ENCODE assay signal across 10 mouse cellular contexts in the genomic region with DNA sequence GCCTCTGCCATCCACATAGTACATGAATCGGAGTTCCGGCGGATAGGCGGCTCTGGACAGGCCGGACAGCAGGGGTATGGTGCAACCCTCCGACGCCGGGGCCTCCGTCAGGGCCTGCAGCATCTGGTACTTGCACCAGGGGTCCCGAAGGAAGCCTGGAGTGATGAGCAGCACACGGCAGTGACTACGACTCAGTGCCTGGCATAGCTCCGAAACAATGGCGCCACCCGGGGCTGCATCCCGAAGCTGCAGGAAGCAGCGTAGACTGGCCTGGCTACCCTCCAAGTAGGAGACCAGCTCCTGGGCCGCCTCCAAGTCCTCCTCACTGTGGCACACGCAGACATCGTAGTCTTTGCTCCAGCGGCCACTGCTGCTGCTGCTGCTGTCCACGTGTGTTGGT. TPM values are rescaled to one million over a fixed set of nuclear protein-coding genes. Genes with fewer than 3 reads are reported as not detected.
DNase-seq lines count a peak whose midpoint lies in the region; ATAC-seq and TF ChIP-seq lines count a peak whose summit lies in the region.
"Had no signal": no experiment of that assay in that cellular context is flagged by ENCODE, and none has a peak within 500 bp of the region (broad histone marks: within the 10 kb centered on the region; RNA-seq: fewer than 3 reads in every experiment).

No protein-coding gene starts in this region.

- no peak overlapping the region for H3K27ac ChIP-seq in heart, embryonic 13.5 days (replicated peaks)
- H3K27ac ChIP-seq in ES-Bruce4 (ENCODE audit: insufficient read depth, low read length): no peak overlapping the region
- H3K27ac ChIP-seq in kidney, embryonic 16.5 days (ENCODE audit: low read length): no peak overlapping the region
- no peak overlapping the region for H3K27ac ChIP-seq in midbrain, postnatal 0 days (ENCODE audit: low read depth, low read length)
- H3K27ac ChIP-seq: liver, embryonic 15.5 days had no signal

- DNase-seq in heart, adult 8-10 months (ENCODE audit: low spot score): no peak
- peak; percentile 80 for DNase-seq in brain, embryonic 14.5 days (ENCODE audit: low read depth)
- peak; percentile 79 for DNase-seq in midbrain, postnatal 0 days (ENCODE audit: low spot score)
- no peak for DNase-seq in yolk sac, embryonic 10.5 days (ENCODE audit: low spot score)
- DNase-seq in retina, postnatal 1 day: no peak

- no peak overlapping the region for H3K4me3 ChIP-seq in heart, embryonic 13.5 days
- peak overlapping the region; percentile 13; the same call in 1 of the 2 replicates for H3K4me3 ChIP-seq in ES-Bruce4 (ENCODE audit: low read depth, low read length)
- no peak overlapping the region for H3K4me3 ChIP-seq in kidney, embryonic 16.5 days (ENCODE audit: low read length)
- H3K4me3 ChIP-seq in midbrain, postnatal 0 days (ENCODE audit: low read depth, low read length): no peak overlapping the region
- H3K4me3 ChIP-seq: liver, embryonic 15.5 days had no signal

- H3K27me3 ChIP-seq in heart, embryonic 13.5 days (replicated peaks): no peaks in the 10 kb centered on the region
- H3K27me3 ChIP-seq in ES-Bruce4 (ENCODE audit: control insufficient read depth, insufficient read depth, low read length, poor library complexity, severe bottlenecking): no peaks in the 10 kb centered on the region
- H3K27me3 ChIP-seq in kidney, embryonic 16.5 days (ENCODE audit: insufficient read depth, low read length): no peaks in the 10 kb centered on the region
- no peaks in the 10 kb centered on the region for H3K27me3 ChIP-seq in midbrain, postnatal 0 days (ENCODE audit: insufficient read depth, low read length)
- H3K27me3 ChIP-seq: liver, embryonic 15.5 days; Patski had no signal

- H3K9ac ChIP-seq in heart, embryonic 13.5 days: no peak overlapping the region
- no peak overlapping the region for H3K9ac ChIP-seq in ES-Bruce4 (ENCODE audit: low read depth, poor library complexity, severe bottlenecking)
- H3K9ac ChIP-seq in kidney, embryonic 16.5 days (replicated peaks; ENCODE audit: low read length): no peak overlapping the region
- H3K9ac ChIP-seq in midbrain, postnatal 0 days (replicated peaks; ENCODE audit: low read length, poor library complexity, severe bottlenecking): no peak overlapping the region
- H3K9ac ChIP-seq: liver, embryonic 15.5 days had no signal

- no peak for TF ChIP-seq EP300 in ES-Bruce4 (IDR thresholded peaks at IDR 0.05; ENCODE audit: insufficient read depth, low read depth, low read length)

- H3K36me3 ChIP-seq in heart, embryonic 13.5 days: peaks cover 57% of the 10 kb centered on the region
- H3K36me3 ChIP-seq in ES-Bruce4 (ENCODE audit: control insufficient read depth, insufficient read depth, low read length, poor library complexity, severe bottlenecking): no peaks in the 10 kb centered on the region
- H3K36me3 ChIP-seq in kidney, embryonic 16.5 days (ENCODE audit: insufficient read depth, low read length): peaks cover 26% of the 10 kb centered on the region
- H3K36me3 ChIP-seq in midbrain, postnatal 0 days (ENCODE audit: insufficient read depth, low read length): no peaks in the 10 kb centered on the region

- no peaks in the 10 kb centered on the region for H3K9me3 ChIP-seq in heart, embryonic 13.5 days
- H3K9me3 ChIP-seq in ES-Bruce4 (replicated peaks; ENCODE audit: control insufficient read depth, insufficient read depth, low read length, poor library complexity, severe bottlenecking): no peaks in the 10 kb centered on the region
- H3K9me3 ChIP-seq in kidney, embryonic 16.5 days (ENCODE audit: low read length): no peaks in the 10 kb centered on the region
- no peaks in the 10 kb centered on the region for H3K9me3 ChIP-seq in midbrain, postnatal 0 days (ENCODE audit: low read length)
- H3K9me3 ChIP-seq: liver, embryonic 15.5 days had no signal

- TF ChIP-seq POLR2A in ES-Bruce4 (IDR thresholded peaks at IDR 0.05; ENCODE audit: insufficient read depth, low read length): no peak
- no peak for TF ChIP-seq POLR2A in brain, embryonic 14.5 days (IDR thresholded peaks at IDR 0.05; ENCODE audit: borderline replicate concordance, extremely low read depth, insufficient read depth, insufficient read length, poor library complexity, severe bottlenecking)

- TF ChIP-seq CTCF in ES-Bruce4 (IDR thresholded peaks at IDR 0.05; ENCODE audit: low read depth, low read length): peak; percentile 6
- no peak for TF ChIP-seq CTCF in brain, embryonic 14.5 days (IDR thresholded peaks at IDR 0.05; ENCODE audit: borderline replicate concordance, extremely low read depth, insufficient read depth, insufficient read length)
- TF ChIP-seq CTCF in midbrain, postnatal 0 days (IDR thresholded peaks at IDR 0.05): 0 out of 2 replicates have a peak, but pooled peaks have one; percentile 22

- no peak overlapping the region for H3K4me2 ChIP-seq in heart, embryonic 13.5 days
- H3K4me2 ChIP-seq in kidney, embryonic 16.5 days (replicated peaks; ENCODE audit: low read depth, low read length): no peak overlapping the region
- H3K4me2 ChIP-seq in midbrain, postnatal 0 days (ENCODE audit: low read depth, low read length, poor library complexity, severe bottlenecking): no peak overlapping the region
- H3K4me2 ChIP-seq: liver, embryonic 15.5 days had no signal

- peak; percentile 57 for ATAC-seq in heart, embryonic 13.5 days (ENCODE audit: extremely low read depth, insufficient number of reproducible peaks, low FRiP score, low TSS enrichment)
- ATAC-seq in kidney, embryonic 16.5 days (ENCODE audit: low FRiP score, low TSS enrichment): 0 out of 2 replicates have a peak, but pooled peaks have one; percentile 12
- ATAC-seq in midbrain, postnatal 0 days (ENCODE audit: low FRiP score): peak; percentile 77
- ATAC-seq: Patski had no signal

- H3K4me1 ChIP-seq in heart, embryonic 13.5 days: no peaks in the 10 kb centered on the region
- H3K4me1 ChIP-seq in ES-Bruce4 (ENCODE audit: control insufficient read depth, insufficient read depth, low read length): no peaks in the 10 kb centered on the region
- H3K4me1 ChIP-seq in kidney, embryonic 16.5 days (ENCODE audit: insufficient read depth, low read length): no peaks in the 10 kb centered on the region
- H3K4me1 ChIP-seq in midbrain, postnatal 0 days (ENCODE audit: insufficient read depth, low read length): no peaks in the 10 kb centered on the region
- H3K4me1 ChIP-seq: liver, embryonic 15.5 days had no signal

- 70% methylated on average over 22 of the region's 22 CpGs for WGBS in heart, embryonic 13.5 days
- 82% methylated on average over 22 of the region's 22 CpGs for WGBS in kidney, embryonic 16.5 days
- WGBS in midbrain, postnatal 0 days: 61% methylated on average over 22 of the region's 22 CpGs

RNA-seq across cellular contexts. Expression of a gene that starts 11.3 kb away (rescaled TPM):
- 88.8 and 94.4 TPM in 2 replicates for polyA plus RNA-seq in heart, embryonic 13.5 days (2015; fragmentation: Nextera tagmentation; extraction: Ambion mirVana)
- 10 to 100 TPM; 81.9 to 98.4 (median 89.6) TPM for total RNA-seq in heart, adult 8-10 months (2022)
- 96.9 and 100 TPM in 2 replicates for polyA plus RNA-seq in ES-Bruce4 (2011; ENCODE audit: insufficient read depth, insufficient read length, low read depth, missing spikeins)
- 43.2 and 51.3 TPM in 2 replicates for polyA plus RNA-seq in brain, embryonic 14.5 days (2012; rRNA removed)
- polyA plus RNA-seq in kidney, embryonic 16.5 days (2015; fragmentation: Nextera tagmentation; extraction: Ambion mirVana): 128 and 130 TPM in 2 replicates
- 39.6 and 43.2 TPM in 2 replicates for total RNA-seq in midbrain, postnatal 0 days (2014; rRNA removed)
- polyA plus RNA-seq in midbrain, postnatal 0 days (2015; fragmentation: Nextera tagmentation; extraction: Ambion mirVana): 61.0 and 63.0 TPM in 2 replicates

RNA-seq across cellular contexts. Expression of a gene that starts 11.4 kb away (rescaled TPM):
- 8.1 and 9.5 TPM in 2 replicates for polyA plus RNA-seq in heart, embryonic 13.5 days (2015; fragmentation: Nextera tagmentation; extraction: Ambion mirVana)
- 1 to 10 TPM; 5.3 to 7.9 (median 5.9) TPM for total RNA-seq in heart, adult 8-10 months (2022)
- polyA plus RNA-seq in ES-Bruce4 (2011; ENCODE audit: insufficient read depth, insufficient read length, low read depth, missing spikeins): 10.8 and 11.8 TPM in 2 replicates
- polyA plus RNA-seq in brain, embryonic 14.5 days (2012; rRNA removed): 4.5 and 4.9 TPM in 2 replicates
- 11.4 and 11.7 TPM in 2 replicates for polyA plus RNA-seq in kidney, embryonic 16.5 days (2015; fragmentation: Nextera tagmentation; extraction: Ambion mirVana)
- 2.6 and 4.3 TPM in 2 replicates for total RNA-seq in midbrain, postnatal 0 days (2014; rRNA removed)
- 2.7 and 3.4 TPM in 2 replicates for polyA plus RNA-seq in midbrain, postnatal 0 days (2015; fragmentation: Nextera tagmentation; extraction: Ambion mirVana)

RNA-seq across cellular contexts. Expression of a gene that starts 12.8 kb away (rescaled TPM):
- polyA plus RNA-seq in heart, embryonic 13.5 days (2015; fragmentation: Nextera tagmentation; extraction: Ambion mirVana): 60.0 and 69.6 TPM in 2 replicates
- total RNA-seq in heart, adult 8-10 months (2022): 10 to 100 TPM; 13.8 to 15.8 (median 14.1) TPM
- polyA plus RNA-seq in ES-Bruce4 (2011; ENCODE audit: insufficient read depth, insufficient read length, low read depth, missing spikeins): 41.1 and 41.4 TPM in 2 replicates
- polyA plus RNA-seq in brain, embryonic 14.5 days (2012; rRNA removed): 58.0 and 82.2 TPM in 2 replicates
- 98.4 and 102 TPM in 2 replicates for polyA plus RNA-seq in kidney, embryonic 16.5 days (2015; fragmentation: Nextera tagmentation; extraction: Ambion mirVana)
- 39.6 and 41.4 TPM in 2 replicates for total RNA-seq in midbrain, postnatal 0 days (2014; rRNA removed)
- 56.5 and 58.4 TPM in 2 replicates for polyA plus RNA-seq in midbrain, postnatal 0 days (2015; fragmentation: Nextera tagmentation; extraction: Ambion mirVana)

RNA-seq across cellular contexts. Expression of a gene that starts 22.2 kb away (rescaled TPM):
- polyA plus RNA-seq in heart, embryonic 13.5 days (2015; fragmentation: Nextera tagmentation; extraction: Ambion mirVana): 59.1 and 63.7 TPM in 2 replicates
- total RNA-seq in heart, adult 8-10 months (2022): 10 to 100 TPM; 74.4 to 89.0 (median 78.8) TPM
- polyA plus RNA-seq in ES-Bruce4 (2011; ENCODE audit: insufficient read depth, insufficient read length, low read depth, missing spikeins): 34.7 and 36.6 TPM in 2 replicates
- polyA plus RNA-seq in brain, embryonic 14.5 days (2012; rRNA removed): 48.1 and 63.1 TPM in 2 replicates
- polyA plus RNA-seq in kidney, embryonic 16.5 days (2015; fragmentation: Nextera tagmentation; extraction: Ambion mirVana): 53.4 and 58.0 TPM in 2 replicates
- total RNA-seq in midbrain, postnatal 0 days (2014; rRNA removed): 36.3 and 39.8 TPM in 2 replicates
- polyA plus RNA-seq in midbrain, postnatal 0 days (2015; fragmentation: Nextera tagmentation; extraction: Ambion mirVana): 46.5 and 47.0 TPM in 2 replicates

Comparison
In these comparisons a context has a peak if more than half of its experiments do, and no peak if none do; other contexts are left out.
1. ATAC-seq: peak in every context shown above with its lines; median percentile 77 in midbrain, postnatal 0 days; 57 in heart, embryonic 13.5 days; 12 in kidney, embryonic 16.5 days.
2. DNase-seq: peak in brain, embryonic 14.5 days (single experiment) and midbrain, postnatal 0 days (single experiment); none in heart, adult 8-10 months (single experiment), yolk sac, embryonic 10.5 days (single experiment) and retina, postnatal 1 day (single experiment).